Mouse (Mus musculus) gastrocnemius, postnatal 25 days (tissue): ENCODE results near the gene Lrig2. TPM values are rescaled to one million over a fixed set of nuclear protein-coding genes. Genes with fewer than 3 reads are reported as not detected.
A peak's percentile ranks its signal among the peaks of the same experiment; 100 is the strongest.

Experiments used
- DNase-seq: peaks from one replicate; pipeline ENCODE4 v3.0.0; 2022
- total RNA-seq, 2 experiments: library from RNA; stranded (reverse); gene quantifications; 1 replicate in 1 of 2; 2 replicates in 1 of 2; pipeline ENCODE4 v1.2.3; 2021

Gene Lrig2
- total RNA-seq, 2 experiments from 2014 or later: 4.7 to 4.9 TPM

GRCm38 (mm10) chr3:104510771-104511429, 818 bp downstream of the Lrig2 start:
- DNase-seq: no peak

- DNase-seq: no peak
Measured at GRCm38 (mm10) chr3:104501648-104502047, 10.1 kb downstream of the Lrig2 start.

- no peak for DNase-seq
Measured at GRCm38 (mm10) chr3:104500881-104501280, 10.8 kb downstream of the Lrig2 start.

- no peak for DNase-seq
Measured at GRCm38 (mm10) chr3:104496176-104496575, 15.5 kb downstream of the Lrig2 start.

GRCm38 (mm10) chr3:104480946-104481719, 30.6 kb downstream of the Lrig2 start:
- no peak for DNase-seq

- DNase-seq: no peak
Measured at GRCm38 (mm10) chr3:104478056-104478455, 33.7 kb downstream of the Lrig2 start.

- no peak for DNase-seq
Measured at GRCm38 (mm10) chr3:104469421-104469820, 42.3 kb downstream of the Lrig2 start.

- DNase-seq: no peak
Measured at GRCm38 (mm10) chr3:104461226-104461625, 50.5 kb downstream of the Lrig2 start.

- no peak for DNase-seq
Measured at GRCm38 (mm10) chr3:104458588-104458987, 53.1 kb downstream of the Lrig2 start.

- no peak for DNase-seq
Measured at GRCm38 (mm10) chr3:104455506-104456275, 56.0 kb downstream of the Lrig2 start.

- no peak for DNase-seq
Measured at GRCm38 (mm10) chr3:104447240-104447639, 64.5 kb downstream of the Lrig2 start.

GRCm38 (mm10) chr3:104446689-104447088, 65.0 kb downstream of the Lrig2 start:
- no peak for DNase-seq

GRCm38 (mm10) chr3:104445576-104445975, 66.1 kb downstream of the Lrig2 start:
- no peak for DNase-seq

- no peak for DNase-seq
Measured at GRCm38 (mm10) chr3:104444946-104445460, 66.7 kb downstream of the Lrig2 start.

GRCm38 (mm10) chr3:104444082-104444481, 67.6 kb downstream of the Lrig2 start:
- DNase-seq: no peak

GRCm38 (mm10) chr3:104442357-104442756, 69.4 kb downstream of the Lrig2 start:
- no peak for DNase-seq

GRCm38 (mm10) chr3:104441870-104442283, 69.8 kb downstream of the Lrig2 start:
- peak; percentile 94 for DNase-seq

GRCm38 (mm10) chr3:104441435-104441834, 70.3 kb downstream of the Lrig2 start:
- peak; percentile 10 for DNase-seq

GRCm38 (mm10) chr3:104438777-104439176, 72.9 kb downstream of the Lrig2 start:
- no peak for DNase-seq

GRCm38 (mm10) chr3:104437576-104437975, 74.1 kb downstream of the Lrig2 start:
- no peak for DNase-seq

- DNase-seq: no peak
Measured at GRCm38 (mm10) chr3:104435947-104436346, 75.8 kb downstream of the Lrig2 start.

GRCm38 (mm10) chr3:104434246-104434696, 77.4 kb downstream of the Lrig2 start:
- no peak for DNase-seq

- DNase-seq: no peak
Measured at GRCm38 (mm10) chr3:104432651-104433050, 79.1 kb downstream of the Lrig2 start.
